Mouse (Mus musculus) forebrain, postnatal 0 days (tissue): ENCODE measurements at regions not wholly inside any gene's neighbourhood (a gene's known extent, or its start where the extent isn't known, plus 50 kb on each side); places are given as distances from the start of the nearest gene placed in this dataset.
A peak's percentile ranks its signal among the peaks of the same experiment; 100 is the strongest.

Experiments
- ATAC-seq: fragments of 200-750 bp; cut with Nextera tagmentation; 2 replicates; pipeline ENCODE4 v1.8.0; 2017; ENCODE audit warnings: mild to moderate bottlenecking, moderate library complexity
- DNase-seq: peaks from one replicate; pipeline ENCODE4 v3.0.0-alpha.2; 2015
- H3K27ac ChIP-seq: fragments of 300-500 bp; sonication (generic); 2 replicates; pipeline ENCODE4 v1.5.1; 2014; ENCODE audit warnings: low read depth, mild to moderate bottlenecking, antibody characterized with exemption, low read length, moderate library complexity, mixed read lengths
- H3K27me3 ChIP-seq: fragments of 300-500 bp; sonication (generic); 2 replicates; pipeline ENCODE4 v1.6.1; 2014; ENCODE audit warnings: mild to moderate bottlenecking, low read length, mixed read lengths; ENCODE audit not compliant: insufficient read depth
- H3K36me3 ChIP-seq: fragments of 300-500 bp; sonication (generic); 2 replicates; pipeline ENCODE4 v1.6.1; 2014; ENCODE audit warnings: mild to moderate bottlenecking, moderate library complexity; ENCODE audit not compliant: insufficient read depth
- H3K4me1 ChIP-seq: fragments of 300-500 bp; sonication (generic); 2 replicates; pipeline ENCODE4 v1.6.1; 2014; ENCODE audit warnings: antibody characterized with exemption; ENCODE audit not compliant: insufficient read depth
- H3K4me2 ChIP-seq: fragments of 300-500 bp; sonication (generic); 2 replicates; pipeline ENCODE4 v1.6.1; 2014; ENCODE audit warnings: low read depth, mild to moderate bottlenecking, moderate library complexity
- H3K4me3 ChIP-seq: fragments of 300-500 bp; sonication (generic); 2 replicates; pipeline ENCODE4 v1.5.1; 2014; ENCODE audit warnings: low read depth, low read length, mixed read lengths
- H3K9ac ChIP-seq: fragments of 300-500 bp; sonication (generic); 2 replicates; pipeline ENCODE4 v1.6.1; 2014; ENCODE audit warnings: mild to moderate bottlenecking
- H3K9me3 ChIP-seq: fragments of 300-500 bp; sonication (generic); 2 replicates; pipeline ENCODE4 v1.6.1; 2016; ENCODE audit warnings: low read length
- CTCF ChIP-seq: sonication (generic); IDR thresholded peaks from 2 replicates; pipeline ENCODE4 v1.5.1; 2016; ENCODE audit warnings: antibody characterized with exemption, control low read depth, low read depth
- WGBS: fragments of 180-500 bp; shearing (Covaris S2); extraction: QIAGEN DNeasy Blood & Tissue Kit; methylation state at CpG from one replicate; pipeline ENCODE4 v1.1.7; 2014; 5-methylcytosine and 5-hydroxymethylcytosine counted together

GRCm38 (mm10) chr10:8667244-8667643 is 148.6 kb upstream of the Ust start:
- Histone ChIP-seq H3K4me1 (no peaks in the 10 kb centered on the region), H3K9ac (no peak overlapping the region), H3K27ac (no peak overlapping the region), H3K27me3 (no peaks in the 10 kb centered on the region), H3K4me3 (no peak overlapping the region), H3K36me3 (no peaks in the 10 kb centered on the region), H3K4me2 (no peak overlapping the region), H3K9me3 (no peaks in the 10 kb centered on the region)
- no peak for TF ChIP-seq CTCF
- ATAC-seq: no peak
- DNase-seq: no peak
- WGBS: 77% methylated on average over 2 of the region's 2 CpGs

- no peak overlapping the region for H3K27ac ChIP-seq
- WGBS: 74% methylated on average over 3 of the region's 3 CpGs
- no peaks in the 10 kb centered on the region for H3K27me3 ChIP-seq
- ATAC-seq: no peak
- H3K36me3 ChIP-seq: no peaks in the 10 kb centered on the region
- no peak overlapping the region for H3K4me2 ChIP-seq
- H3K9ac ChIP-seq: no peak overlapping the region
- no peaks in the 10 kb centered on the region for H3K4me1 ChIP-seq
- no peak for TF ChIP-seq CTCF
- no peak for DNase-seq
- no peak overlapping the region for H3K4me3 ChIP-seq
- no peaks in the 10 kb centered on the region for H3K9me3 ChIP-seq
These were observed 140.3 kb upstream of the Ust start for GRCm38 (mm10) chr10:8658934-8659294.

- 84% methylated on average over 6 of the region's 6 CpGs for WGBS
- no peak overlapping the region for H3K4me3 ChIP-seq
- no peak for DNase-seq
- no peak overlapping the region for H3K27ac ChIP-seq
- no peaks in the 10 kb centered on the region for H3K9me3 ChIP-seq
- no peak overlapping the region for H3K9ac ChIP-seq
- TF ChIP-seq CTCF: no peak
- no peaks in the 10 kb centered on the region for H3K36me3 ChIP-seq
- H3K4me1 ChIP-seq: no peaks in the 10 kb centered on the region
- ATAC-seq: no peak
- no peak overlapping the region for H3K4me2 ChIP-seq
- H3K27me3 ChIP-seq: no peaks in the 10 kb centered on the region
These were observed 139.7 kb upstream of the Ust start for GRCm38 (mm10) chr10:8658024-8658933.

DNA sequence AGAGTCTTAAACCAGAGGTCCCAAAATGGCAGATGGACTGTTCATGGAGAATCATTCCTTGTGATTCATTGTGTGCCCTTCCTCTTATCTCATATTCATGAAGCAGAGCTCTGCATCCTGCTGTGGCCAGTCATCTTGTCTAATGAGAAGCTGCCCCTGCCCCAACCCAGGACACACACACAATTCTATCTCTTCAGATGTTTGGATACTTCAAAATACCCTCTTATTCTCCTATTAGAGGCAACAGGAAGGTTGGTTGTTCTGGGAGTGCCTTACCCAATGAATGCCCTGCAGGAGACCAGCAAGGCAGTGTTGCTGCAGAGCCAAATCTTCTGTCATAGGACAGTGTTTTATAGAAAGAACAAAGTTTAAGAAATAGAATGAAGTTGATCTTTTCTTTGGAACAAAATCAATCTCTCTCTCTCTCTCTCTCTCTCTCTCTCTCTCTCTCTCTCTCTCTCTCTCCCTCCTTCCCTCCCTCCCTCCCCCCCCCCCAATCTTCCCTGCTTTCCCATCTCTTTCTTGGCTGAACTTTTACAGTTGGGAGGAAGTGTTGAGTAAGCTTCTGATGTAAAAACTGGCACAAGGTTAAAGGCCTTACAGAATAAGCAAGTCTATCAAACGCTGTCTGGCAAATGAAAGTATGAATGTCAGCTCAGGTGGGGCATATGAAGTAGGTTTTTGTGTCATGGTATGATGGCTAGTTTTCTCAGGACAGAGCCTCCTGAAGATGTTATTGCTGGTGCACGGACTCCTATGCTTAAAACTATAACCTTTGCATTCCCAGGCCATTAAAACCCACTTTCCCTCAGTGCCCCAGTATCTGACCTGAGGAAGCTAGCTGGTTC is 138.8 kb upstream of the Ust start:
- no peak overlapping the region for H3K4me3 ChIP-seq
- no peaks in the 10 kb centered on the region for H3K27me3 ChIP-seq
- no peaks in the 10 kb centered on the region for H3K9me3 ChIP-seq
- H3K9ac ChIP-seq: no peak overlapping the region
- H3K4me1 ChIP-seq: no peaks in the 10 kb centered on the region
- no peaks in the 10 kb centered on the region for H3K36me3 ChIP-seq
- 89% methylated on average over 2 of the region's 2 CpGs for WGBS
- no peak overlapping the region for H3K4me2 ChIP-seq
- no peak overlapping the region for H3K27ac ChIP-seq
- ATAC-seq (no peak), DNase-seq (no peak)
- no peak for TF ChIP-seq CTCF

DNA sequence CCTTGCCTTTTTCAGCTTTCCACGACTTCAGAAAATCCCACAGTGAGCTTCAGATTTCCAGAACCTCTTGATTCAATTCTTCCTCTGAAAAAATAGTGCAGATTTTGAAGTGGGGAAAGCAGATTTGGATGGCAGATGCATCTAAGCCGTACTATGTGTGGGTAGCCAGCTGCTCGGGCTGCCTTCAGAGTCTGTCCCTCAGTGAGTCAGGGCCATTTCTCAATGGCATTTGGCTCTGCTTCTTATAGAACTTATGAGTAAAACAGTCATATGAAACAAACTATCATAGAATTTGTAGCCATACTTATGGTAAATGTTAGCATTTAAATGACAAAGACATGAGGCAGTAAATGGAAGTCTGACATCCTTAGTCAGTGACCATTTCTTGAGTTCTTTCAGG is 135.0 kb upstream of the Ust start:
- no peak overlapping the region for H3K4me3 ChIP-seq
- H3K27me3 ChIP-seq: no peaks in the 10 kb centered on the region
- no peaks in the 10 kb centered on the region for H3K9me3 ChIP-seq
- ATAC-seq (no peak), DNase-seq (peak; percentile 39)
- no peaks in the 10 kb centered on the region for H3K36me3 ChIP-seq
- H3K4me1 ChIP-seq: no peaks in the 10 kb centered on the region
- 78% methylated on average over 3 of the region's 3 CpGs for WGBS
- no peak overlapping the region for H3K4me2 ChIP-seq
- no peak overlapping the region for H3K9ac ChIP-seq
- TF ChIP-seq CTCF: no peak
- no peak overlapping the region for H3K27ac ChIP-seq

GRCm38 (mm10) chr10:8642266-8642665 is 123.6 kb upstream of the Ust start:
- H3K27me3 ChIP-seq: no peaks in the 10 kb centered on the region
- H3K4me2 ChIP-seq: no peak overlapping the region
- no peak for TF ChIP-seq CTCF
- no peak overlapping the region for H3K4me3 ChIP-seq
- 72% methylated on average over 3 of the region's 3 CpGs for WGBS
- H3K27ac ChIP-seq: no peak overlapping the region
- DNase-seq (peak; percentile 18), ATAC-seq (no peak)
- H3K4me1 ChIP-seq: no peaks in the 10 kb centered on the region
- H3K36me3 ChIP-seq: no peaks in the 10 kb centered on the region
- no peak overlapping the region for H3K9ac ChIP-seq
- H3K9me3 ChIP-seq: no peaks in the 10 kb centered on the region
